Mouse (Mus musculus): Measurements from ENCODE around the gene Klf16.
"Not testable (repeated sequence)": the region's sequence is repeated elsewhere in the genome, so short reads cannot be mapped to it uniquely, and the experiment has no call there.

The Klf16 gene

GRCm38 (mm10) chr10:80605721-80606120, 28.6 kb upstream of the Klf16 start, which contains the start of gene Gm49322:
Gm49322 (plus strand) TSS chr10:80606021.
- DNase-seq (ENCODE audit: low read depth), result not testable (repeated sequence)

- no peak for DNase-seq (ENCODE audit: low read depth)
Measured at GRCm38 (mm10) chr10:80604988-80605387, 27.9 kb upstream of the Klf16 start.

- no peak for DNase-seq (ENCODE audit: low read depth)
Measured at GRCm38 (mm10) chr10:80604001-80604509, 26.9 kb upstream of the Klf16 start.

- no peak for DNase-seq (ENCODE audit: low read depth)
Measured at GRCm38 (mm10) chr10:80603364-80603763, 26.2 kb upstream of the Klf16 start.

- DNase-seq (ENCODE audit: low read depth), result peak; percentile 98
Measured at GRCm38 (mm10) chr10:80602698-80603325, 25.7 kb upstream of the Klf16 start, which contains the start of the genes Scamp4 and Adat3. Scamp4 (plus strand) TSS chr10:80602872. Adat3 (plus strand) TSS chr10:80602880.

- DNase-seq (ENCODE audit: low read depth), result no peak
Measured at GRCm38 (mm10) chr10:80596318-80596717, 19.2 kb upstream of the Klf16 start.

- DNase-seq (ENCODE audit: low read depth), result peak; percentile 99
Measured at GRCm38 (mm10) chr10:80589879-80590854, 13.0 kb upstream of the Klf16 start, which contains the start of gene Abhd17a. Abhd17a (minus strand) TSS chr10:80590341.

- DNase-seq (ENCODE audit: low read depth), result no peak
Measured at GRCm38 (mm10) chr10:80589127-80589878, 12.2 kb upstream of the Klf16 start.

GRCm38 (mm10) chr10:80587305-80587657, 10.2 kb upstream of the Klf16 start:
- DNase-seq (ENCODE audit: low read depth), result no peak

- DNase-seq (ENCODE audit: low read depth), result no peak
Measured at GRCm38 (mm10) chr10:80586407-80587304, 9.5 kb upstream of the Klf16 start.

- no peak for DNase-seq (ENCODE audit: low read depth)
Measured at GRCm38 (mm10) chr10:80585581-80585980, 8.5 kb upstream of the Klf16 start.

GRCm38 (mm10) chr10:80584642-80585552, 7.8 kb upstream of the Klf16 start:
- DNase-seq (ENCODE audit: low read depth), result no peak

- DNase-seq (ENCODE audit: low read depth), result no peak
Measured at GRCm38 (mm10) chr10:80584045-80584488, 6.9 kb upstream of the Klf16 start.

GRCm38 (mm10) chr10:80583047-80583446, 5.9 kb upstream of the Klf16 start:
- DNase-seq (ENCODE audit: low read depth), result no peak

- DNase-seq (ENCODE audit: low read depth), result peak; percentile 90
Measured at GRCm38 (mm10) chr10:80578911-80579310, 1.8 kb upstream of the Klf16 start.

GRCm38 (mm10) chr10:80578131-80578750, 1.1 kb upstream of the Klf16 start:
- DNase-seq (ENCODE audit: low read depth), result peak; percentile 95

GRCm38 (mm10) chr10:80576351-80577194, 548 bp downstream of the Klf16 start:
- peak; percentile 82 for DNase-seq (ENCODE audit: low read depth)

- no peak for DNase-seq (ENCODE audit: low read depth)
Measured at GRCm38 (mm10) chr10:80575925-80576324, 1.2 kb downstream of the Klf16 start.

Measured in NIH3T3 (cell line).